Mouse (Mus musculus): Measurements from ENCODE around the gene Lrrc46. TPM values are rescaled to one million over a fixed set of nuclear protein-coding genes. Genes with fewer than 3 reads are reported as not detected.

The Lrrc46 gene
- total and polyA plus RNA-seq, 2 experiments from 2014 or later = 0.53 to 0.80 TPM

GRCm38 (mm10) chr11:97007093-97007794, 34.0 kb downstream of the Lrrc46 start:
- Histone ChIP-seq H3K36me3 (replicated peaks; ENCODE audit: control insufficient read depth, insufficient read depth, low read length) (no peaks in the 10 kb centered on the region), H3K4me3 (ENCODE audit: low read depth, low read length) (no peak overlapping the region), H3K9ac (replicated peaks; ENCODE audit: low read depth, low read length) (no peak overlapping the region), H3K27ac (ENCODE audit: low read depth) (no peak overlapping the region), H3K9me3 (replicated peaks; ENCODE audit: control insufficient read depth, low read length) (no peaks in the 10 kb centered on the region), H3K4me2 (ENCODE audit: low read depth, low read length) (no peak overlapping the region), H3K27me3 (ENCODE audit: control insufficient read depth, insufficient read depth, low read length) (peaks cover 69% of the 10 kb centered on the region), H3K4me1 (ENCODE audit: control insufficient read depth, insufficient read depth) (no peaks in the 10 kb centered on the region)
- TF ChIP-seq EP300 (IDR thresholded peaks at IDR 0.05; ENCODE audit: low read depth) (no peak), CTCF (IDR thresholded peaks at IDR 0.05; ENCODE audit: low read depth) (no peak)
- DNase-seq (ENCODE audit: low spot score) (no peak), ATAC-seq (ENCODE audit: insufficient read depth, low read depth) (no peak)
- 48% methylated on average over 9 of the region's 9 CpGs for WGBS

GRCm38 (mm10) chr11:97003170-97003569, 38.0 kb downstream of the Lrrc46 start:
- no peak for DNase-seq (ENCODE audit: low spot score)
- peaks cover 70% of the 10 kb centered on the region for H3K27me3 ChIP-seq (ENCODE audit: control insufficient read depth, insufficient read depth, low read length)
- WGBS = 44% methylated on average over 5 of the region's 5 CpGs
- no peak for ATAC-seq (ENCODE audit: insufficient read depth, low read depth)
- H3K9me3 ChIP-seq (replicated peaks; ENCODE audit: control insufficient read depth, low read length) = no peaks in the 10 kb centered on the region
- no peak overlapping the region for H3K9ac ChIP-seq (replicated peaks; ENCODE audit: low read depth, low read length)
- H3K4me3 ChIP-seq (ENCODE audit: low read depth, low read length) = no peak overlapping the region
- no peaks in the 10 kb centered on the region for H3K4me1 ChIP-seq (ENCODE audit: control insufficient read depth, insufficient read depth)
- H3K36me3 ChIP-seq (replicated peaks; ENCODE audit: control insufficient read depth, insufficient read depth, low read length) = no peaks in the 10 kb centered on the region
- H3K27ac ChIP-seq (ENCODE audit: low read depth) = no peak overlapping the region
- H3K4me2 ChIP-seq (ENCODE audit: low read depth, low read length) = no peak overlapping the region
- TF ChIP-seq EP300 (IDR thresholded peaks at IDR 0.05; ENCODE audit: low read depth) (no peak), CTCF (IDR thresholded peaks at IDR 0.05; ENCODE audit: low read depth) (no peak)

- TF ChIP-seq CTCF (IDR thresholded peaks at IDR 0.05; ENCODE audit: low read depth) = no peak
- TF ChIP-seq EP300 (IDR thresholded peaks at IDR 0.05; ENCODE audit: low read depth) = no peak
- WGBS = 11% methylated on average over 28 of the region's 30 CpGs
- Histone ChIP-seq H3K4me1 (ENCODE audit: control insufficient read depth, insufficient read depth) (no peaks in the 10 kb centered on the region), H3K4me2 (ENCODE audit: low read depth, low read length) (peak overlapping the region; percentile 55), H3K9ac (replicated peaks; ENCODE audit: low read depth, low read length) (peak overlapping the region; percentile 10; the same call in 1 of the 2 replicates), H3K4me3 (ENCODE audit: low read depth, low read length) (peak overlapping the region; percentile 28), H3K9me3 (replicated peaks; ENCODE audit: control insufficient read depth, low read length) (no peaks in the 10 kb centered on the region), H3K27ac (ENCODE audit: low read depth) (no peak overlapping the region), H3K36me3 (replicated peaks; ENCODE audit: control insufficient read depth, insufficient read depth, low read length) (no peaks in the 10 kb centered on the region), H3K27me3 (ENCODE audit: control insufficient read depth, insufficient read depth, low read length) (peaks cover 79% of the 10 kb centered on the region)
- DNase-seq (ENCODE audit: low spot score) = no peak
- no peak for ATAC-seq (ENCODE audit: insufficient read depth, low read depth)
Observed at GRCm38 (mm10) chr11:96997380-96997956, 43.7 kb downstream of the Lrrc46 start.

GRCm38 (mm10) chr11:96996773-96997379, 44.3 kb downstream of the Lrrc46 start:
- WGBS = 16% methylated on average over 17 of the region's 17 CpGs
- peak overlapping the region; percentile 28 for H3K4me3 ChIP-seq (ENCODE audit: low read depth, low read length)
- peak overlapping the region; percentile 55 for H3K4me2 ChIP-seq (ENCODE audit: low read depth, low read length)
- peaks cover 80% of the 10 kb centered on the region for H3K27me3 ChIP-seq (ENCODE audit: control insufficient read depth, insufficient read depth, low read length)
- no peaks in the 10 kb centered on the region for H3K36me3 ChIP-seq (replicated peaks; ENCODE audit: control insufficient read depth, insufficient read depth, low read length)
- no peaks in the 10 kb centered on the region for H3K9me3 ChIP-seq (replicated peaks; ENCODE audit: control insufficient read depth, low read length)
- DNase-seq (ENCODE audit: low spot score) (no peak), ATAC-seq (ENCODE audit: insufficient read depth, low read depth) (no peak)
- no peak overlapping the region for H3K27ac ChIP-seq (ENCODE audit: low read depth)
- no peaks in the 10 kb centered on the region for H3K4me1 ChIP-seq (ENCODE audit: control insufficient read depth, insufficient read depth)
- H3K9ac ChIP-seq (replicated peaks; ENCODE audit: low read depth, low read length) = peak overlapping the region; percentile 10; the same call in 1 of the 2 replicates
- no peak for TF ChIP-seq CTCF (IDR thresholded peaks at IDR 0.05; ENCODE audit: low read depth)
- no peak for TF ChIP-seq EP300 (IDR thresholded peaks at IDR 0.05; ENCODE audit: low read depth)

GRCm38 (mm10) chr11:96995836-96996772, 45.1 kb downstream of the Lrrc46 start:
- H3K27me3 ChIP-seq (ENCODE audit: control insufficient read depth, insufficient read depth, low read length) = peaks cover 74% of the 10 kb centered on the region
- no peak for ATAC-seq (ENCODE audit: insufficient read depth, low read depth)
- H3K4me1 ChIP-seq (ENCODE audit: control insufficient read depth, insufficient read depth) = no peaks in the 10 kb centered on the region

More at GRCm38 (mm10) chr11:96995836-96996772, 45.1 kb downstream of the Lrrc46 start:
- WGBS = 63% methylated on average over 15 of the region's 15 CpGs
- H3K4me3 ChIP-seq (ENCODE audit: low read depth, low read length) = no peak overlapping the region
- H3K9ac ChIP-seq (replicated peaks; ENCODE audit: low read depth, low read length) = no peak overlapping the region
- TF ChIP-seq EP300 (IDR thresholded peaks at IDR 0.05; ENCODE audit: low read depth) = no peak
- H3K4me2 ChIP-seq (ENCODE audit: low read depth, low read length) = no peak overlapping the region
- DNase-seq (ENCODE audit: low spot score) = no peak
- H3K27ac ChIP-seq (ENCODE audit: low read depth) = no peak overlapping the region
- no peaks in the 10 kb centered on the region for H3K9me3 ChIP-seq (replicated peaks; ENCODE audit: control insufficient read depth, low read length)
- no peaks in the 10 kb centered on the region for H3K36me3 ChIP-seq (replicated peaks; ENCODE audit: control insufficient read depth, insufficient read depth, low read length)

Data from heart, postnatal 0 days (tissue).